Mouse (Mus musculus) limb, embryonic 15.5 days (tissue): ENCODE measurements around the gene Ak4. TPM values are rescaled to one million over a fixed set of nuclear protein-coding genes. Genes with fewer than 3 reads are reported as not detected.
A peak's percentile ranks its signal among the peaks of the same experiment; 100 is the strongest.
"Not testable (repeated sequence)": the region's sequence is repeated elsewhere in the genome, so short reads cannot be mapped to it uniquely, and the experiment has no call there.

Source experiments
- ATAC-seq: fragments of 200-750 bp; cut with Nextera tagmentation; 2 replicates; pipeline ENCODE4 v1.8.0; 2017; ENCODE audit warnings: low read depth, moderate TSS enrichment; ENCODE audit not compliant: insufficient number of reproducible peaks, low FRiP score, low TSS enrichment
- H3K27ac ChIP-seq: fragments of 300-500 bp; sonication (generic); 2 replicates; pipeline ENCODE4 v1.5.1; 2015; ENCODE audit warnings: moderate library complexity, mild to moderate bottlenecking, inconsistent platforms
- H3K27me3 ChIP-seq: fragments of 300-500 bp; sonication (generic); 2 replicates; pipeline ENCODE4 v1.6.1; 2015; ENCODE audit warnings: inconsistent platforms
- H3K36me3 ChIP-seq: fragments of 300-500 bp; sonication (generic); 2 replicates; pipeline ENCODE4 v1.6.1; 2015; ENCODE audit warnings: inconsistent platforms
- H3K4me1 ChIP-seq: fragments of 300-500 bp; sonication (generic); 2 replicates; pipeline ENCODE4 v1.6.1; 2015; ENCODE audit warnings: inconsistent platforms
- H3K4me2 ChIP-seq: fragments of 300-500 bp; sonication (generic); 2 replicates; pipeline ENCODE4 v1.6.1; 2015; ENCODE audit warnings: mild to moderate bottlenecking, inconsistent platforms
- H3K4me3 ChIP-seq: fragments of 300-500 bp; sonication (generic); 2 replicates; pipeline ENCODE4 v1.5.1; 2015; ENCODE audit warnings: mild to moderate bottlenecking, inconsistent platforms
- H3K9ac ChIP-seq: fragments of 300-500 bp; sonication (generic); 2 replicates; pipeline ENCODE4 v1.6.1; 2015; ENCODE audit warnings: inconsistent platforms
- H3K9me3 ChIP-seq: fragments of 300-500 bp; sonication (generic); 2 replicates; pipeline ENCODE4 v1.6.1; 2016; ENCODE audit warnings: inconsistent platforms
- WGBS: fragments of 180-500 bp; shearing (Covaris S2); methylation state at CpG from one replicate; pipeline ENCODE4 v1.1.7; 2015; 5-methylcytosine and 5-hydroxymethylcytosine counted together
- polyA plus RNA-seq: library from polyadenylated mRNA; unstranded; fragments of >200 nt; fragmentation: Nextera tagmentation; extraction: Ambion mirVana; gene quantifications from 2 replicates; pipeline ENCODE4 v1.2.1, GENCODE M21; 2015

Ak4 gene
- polyA plus RNA-seq: 20.9 and 26.3 TPM in 2 replicates

- Histone ChIP-seq H3K27me3 (no peaks in the 10 kb centered on the region), H3K4me1 (peaks cover 5% of the 10 kb centered on the region; the same call in 1 of the 2 replicates), H3K9ac (peak within 1 kb of the TSS; percentile 76), H3K4me2 (peak within 1 kb of the TSS; percentile 92), H3K9me3 (no peaks in the 10 kb centered on the region), H3K36me3 (no peaks in the 10 kb centered on the region), H3K27ac (peak within 1 kb of the TSS; percentile 76), H3K4me3 (peak within 1 kb of the TSS; percentile 78)
- ATAC-seq: peak; percentile 81
- under 1% methylated on average over 72 of the region's 74 CpGs for WGBS
Observed at GRCm38 (mm10) chr4:101419151-101419910, at the start of gene Ak4. Gene Ak4 (plus strand): TSS chr4:101419277.

- H3K36me3 ChIP-seq: no peaks in the 10 kb centered on the region
- WGBS: 57% methylated on average over 4 of the region's 4 CpGs
Observed at GRCm38 (mm10) chr4:101369738-101370275, 49.3 kb upstream of the Ak4 start.

GRCm38 (mm10) chr4:101372283-101372682 lies 46.8 kb upstream of the Ak4 start:
- ATAC-seq: no peak
- 70% methylated on average over 2 of the region's 2 CpGs for WGBS
- no peaks in the 10 kb centered on the region for H3K9me3 ChIP-seq
- no peak overlapping the region for H3K9ac ChIP-seq
- H3K4me3 ChIP-seq: no peak overlapping the region
- no peak overlapping the region for H3K27ac ChIP-seq
- no peaks in the 10 kb centered on the region for H3K4me1 ChIP-seq
- no peaks in the 10 kb centered on the region for H3K27me3 ChIP-seq
- H3K4me2 ChIP-seq: no peak overlapping the region
- no peaks in the 10 kb centered on the region for H3K36me3 ChIP-seq

More at GRCm38 (mm10) chr4:101369738-101370275, 49.3 kb upstream of the Ak4 start:
- Histone ChIP-seq H3K27me3 (no peaks in the 10 kb centered on the region), H3K4me2 (no peak overlapping the region), H3K9me3 (no peaks in the 10 kb centered on the region), H3K4me3 (no peak overlapping the region), H3K4me1 (no peaks in the 10 kb centered on the region), H3K27ac (no peak overlapping the region), H3K9ac (no peak overlapping the region)
- ATAC-seq: no peak

- no peaks in the 10 kb centered on the region for H3K4me1 ChIP-seq
- no peak overlapping the region for H3K4me2 ChIP-seq
- H3K9me3 ChIP-seq: no peaks in the 10 kb centered on the region
- 86% methylated on average over 6 of the region's 6 CpGs for WGBS
- H3K4me3 ChIP-seq: no peak overlapping the region
- H3K36me3 ChIP-seq: no peaks in the 10 kb centered on the region
- ATAC-seq: no peak
- no peaks in the 10 kb centered on the region for H3K27me3 ChIP-seq
- no peak overlapping the region for H3K9ac ChIP-seq
- no peak overlapping the region for H3K27ac ChIP-seq
Observed at GRCm38 (mm10) chr4:101372751-101373150, 46.3 kb upstream of the Ak4 start.

- H3K9me3 ChIP-seq: no peaks in the 10 kb centered on the region
- H3K4me2 ChIP-seq: no peak overlapping the region
- H3K4me1 ChIP-seq: no peaks in the 10 kb centered on the region
- 75% methylated on average over 8 of the region's 8 CpGs for WGBS
- no peaks in the 10 kb centered on the region for H3K36me3 ChIP-seq
- ATAC-seq: no peak
- no peaks in the 10 kb centered on the region for H3K27me3 ChIP-seq
- H3K9ac ChIP-seq: no peak overlapping the region
- H3K4me3 ChIP-seq: no peak overlapping the region
- H3K27ac ChIP-seq: no peak overlapping the region
Observed at GRCm38 (mm10) chr4:101374104-101374503, 45.0 kb upstream of the Ak4 start.

- no peak overlapping the region for H3K4me2 ChIP-seq
- no peaks in the 10 kb centered on the region for H3K4me1 ChIP-seq
- H3K36me3 ChIP-seq: no peaks in the 10 kb centered on the region
- H3K9ac ChIP-seq: no peak overlapping the region
- H3K9me3 ChIP-seq: no peaks in the 10 kb centered on the region
- ATAC-seq: no peak
- no peak overlapping the region for H3K4me3 ChIP-seq
- H3K27ac ChIP-seq: no peak overlapping the region
- WGBS: 59% methylated on average over 4 of the region's 4 CpGs
- no peaks in the 10 kb centered on the region for H3K27me3 ChIP-seq
Observed at GRCm38 (mm10) chr4:101376835-101377234, 42.2 kb upstream of the Ak4 start.

- no peaks in the 10 kb centered on the region for H3K36me3 ChIP-seq
- no peaks in the 10 kb centered on the region for H3K4me1 ChIP-seq
- H3K4me3 ChIP-seq: no peak overlapping the region
- no peak for ATAC-seq
- no peak overlapping the region for H3K4me2 ChIP-seq
- H3K27me3 ChIP-seq: no peaks in the 10 kb centered on the region
- H3K27ac ChIP-seq: no peak overlapping the region
- 41% methylated on average over 4 of the region's 4 CpGs for WGBS
- H3K9ac ChIP-seq: no peak overlapping the region
- no peaks in the 10 kb centered on the region for H3K9me3 ChIP-seq
Observed at GRCm38 (mm10) chr4:101378241-101378640, 40.8 kb upstream of the Ak4 start.

GRCm38 (mm10) chr4:101378778-101379177 lies 40.3 kb upstream of the Ak4 start:
- WGBS: 75% methylated on average over 4 of the region's 4 CpGs
- no peak for ATAC-seq
- H3K4me3 ChIP-seq: no peak overlapping the region

GRCm38 (mm10) chr4:101385002-101385401 lies 34.1 kb upstream of the Ak4 start:
- ATAC-seq: no peak
- H3K9me3 ChIP-seq: no peaks in the 10 kb centered on the region
- no peaks in the 10 kb centered on the region for H3K4me1 ChIP-seq
- H3K9ac ChIP-seq: no peak overlapping the region
- no peak overlapping the region for H3K4me3 ChIP-seq
- no peaks in the 10 kb centered on the region for H3K27me3 ChIP-seq
- H3K4me2 ChIP-seq: no peak overlapping the region
- H3K36me3 ChIP-seq: no peaks in the 10 kb centered on the region
- WGBS: 49% methylated on average over 2 of the region's 2 CpGs
- H3K27ac ChIP-seq: no peak overlapping the region

More at GRCm38 (mm10) chr4:101378778-101379177, 40.3 kb upstream of the Ak4 start:
- no peaks in the 10 kb centered on the region for H3K36me3 ChIP-seq
- no peaks in the 10 kb centered on the region for H3K27me3 ChIP-seq
- no peak overlapping the region for H3K4me2 ChIP-seq
- no peaks in the 10 kb centered on the region for H3K4me1 ChIP-seq
- H3K9me3 ChIP-seq: no peaks in the 10 kb centered on the region
- H3K27ac ChIP-seq: no peak overlapping the region
- H3K9ac ChIP-seq: no peak overlapping the region

- Histone ChIP-seq H3K27ac (no peak overlapping the region), H3K4me2 (no peak overlapping the region), H3K9ac (no peak overlapping the region), H3K36me3 (no peaks in the 10 kb centered on the region), H3K4me1 (no peaks in the 10 kb centered on the region), H3K4me3 (no peak overlapping the region), H3K27me3 (no peaks in the 10 kb centered on the region), H3K9me3 (no peaks in the 10 kb centered on the region)
- ATAC-seq: no peak
- WGBS: 83% methylated on average over 8 of the region's 8 CpGs
Observed at GRCm38 (mm10) chr4:101388246-101388645, 30.8 kb upstream of the Ak4 start.

- WGBS: 78% methylated on average over 6 of the region's 6 CpGs
Observed at GRCm38 (mm10) chr4:101388656-101389055, 30.4 kb upstream of the Ak4 start.

GRCm38 (mm10) chr4:101392229-101392628 lies 26.8 kb upstream of the Ak4 start:
- Histone ChIP-seq H3K27ac (no peak overlapping the region), H3K9ac (no peak overlapping the region), H3K4me3 (no peak overlapping the region), H3K4me2 (no peak overlapping the region), H3K4me1 (no peaks in the 10 kb centered on the region), H3K9me3 (no peaks in the 10 kb centered on the region), H3K27me3 (no peaks in the 10 kb centered on the region), H3K36me3 (no peaks in the 10 kb centered on the region)
- ATAC-seq: no peak
- WGBS: 42% methylated on average over 2 of the region's 2 CpGs

More at GRCm38 (mm10) chr4:101388656-101389055, 30.4 kb upstream of the Ak4 start:
- not testable (repeated sequence) for H3K4me3 ChIP-seq, ATAC-seq, H3K27ac ChIP-seq, H3K36me3 ChIP-seq, H3K4me1 ChIP-seq, H3K9me3 ChIP-seq, H3K9ac ChIP-seq, H3K27me3 ChIP-seq, H3K4me2 ChIP-seq
